Mouse (Mus musculus): ENCODE measurements around the gene 2310034G01Rik.

Gene 2310034G01Rik

DNA sequence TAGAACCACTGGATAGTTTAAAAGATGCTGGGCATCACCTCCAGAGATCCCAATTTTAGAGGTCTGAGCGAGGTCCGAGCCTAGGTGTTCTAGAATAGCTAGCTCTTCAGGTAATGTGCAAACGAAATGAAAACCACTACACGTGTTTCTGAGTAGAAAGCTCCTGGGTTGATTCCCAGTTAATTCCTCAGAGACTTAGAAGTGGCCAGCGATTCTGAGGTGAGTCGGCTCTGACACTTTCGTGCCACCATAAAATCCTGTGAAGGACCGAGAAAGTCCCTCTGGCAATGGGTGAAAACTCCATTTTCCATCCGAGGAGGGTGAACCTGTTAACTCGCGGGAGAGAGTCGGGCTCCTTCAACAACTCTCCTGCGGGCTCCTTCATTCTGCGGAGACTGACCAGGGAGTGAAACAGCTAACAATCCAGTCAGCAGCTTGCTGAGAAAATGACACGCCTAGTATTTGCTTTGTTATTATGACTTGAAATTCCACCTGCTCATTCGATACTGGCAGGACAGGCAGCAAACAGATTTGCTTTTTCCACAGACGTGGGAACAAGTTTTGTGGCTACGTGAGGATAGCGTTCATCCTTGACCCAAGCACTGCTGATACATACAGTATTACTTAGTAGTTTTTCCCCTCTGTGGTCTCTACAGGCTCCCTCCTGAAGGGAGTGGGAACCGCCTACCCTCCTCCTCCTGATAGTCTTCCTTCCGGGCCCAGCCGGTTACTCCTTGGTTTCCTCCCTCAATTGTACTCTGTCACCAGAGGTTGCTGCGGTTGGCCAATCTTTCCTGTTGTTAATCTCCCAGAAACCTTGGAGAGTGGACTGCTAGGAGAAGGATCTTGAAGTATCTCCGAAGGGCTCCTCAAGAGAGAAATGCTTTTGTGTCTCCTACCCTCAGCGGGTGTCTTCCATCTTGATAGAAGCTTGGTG, 7.5 kb upstream of the 2310034G01Rik start:
- DNase-seq = peak; percentile 35

DNA sequence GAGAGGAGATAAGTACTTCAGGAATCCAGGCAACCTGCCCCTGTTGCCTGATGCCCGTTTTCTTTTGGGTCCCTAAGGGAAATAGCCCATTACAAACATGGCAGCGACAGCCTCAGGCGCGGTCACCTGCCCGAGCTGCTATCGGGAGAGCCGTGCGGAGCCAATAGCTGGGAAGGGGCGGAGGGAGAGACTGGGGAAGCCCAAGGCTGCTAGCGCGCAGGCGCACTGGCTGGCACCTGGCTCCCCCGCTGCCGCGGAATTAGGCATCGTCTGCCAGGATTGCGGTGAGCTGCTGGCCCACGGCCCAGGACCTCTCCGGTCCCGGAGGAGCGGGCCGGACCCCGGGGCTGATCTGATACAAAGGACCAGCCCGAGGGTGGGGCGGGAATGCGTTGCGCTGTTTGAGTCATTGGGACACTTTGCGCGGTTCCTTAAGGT, 6.6 kb upstream of the 2310034G01Rik start:
- DNase-seq = peak; percentile 87

DNA sequence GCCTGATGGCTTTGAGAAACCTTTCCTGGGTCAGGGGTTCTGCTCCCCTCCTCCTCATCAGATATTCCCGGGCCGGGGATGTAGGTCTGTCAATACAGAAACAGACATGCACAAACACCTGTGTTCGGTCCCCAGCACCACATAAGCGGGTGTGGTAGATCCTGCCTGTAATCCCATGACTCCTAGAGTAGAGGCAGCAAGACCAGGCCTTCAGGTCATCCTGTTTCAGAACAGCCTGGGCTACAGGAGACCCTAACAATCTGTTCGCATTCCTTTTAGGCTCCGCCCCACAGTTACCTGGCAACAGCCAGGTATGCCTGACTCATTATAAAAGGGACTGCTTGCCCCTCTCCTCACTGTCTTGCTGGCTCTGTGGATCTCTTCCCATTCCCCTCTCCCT, 552 bp downstream of the 2310034G01Rik start:
- DNase-seq = no peak

DNA sequence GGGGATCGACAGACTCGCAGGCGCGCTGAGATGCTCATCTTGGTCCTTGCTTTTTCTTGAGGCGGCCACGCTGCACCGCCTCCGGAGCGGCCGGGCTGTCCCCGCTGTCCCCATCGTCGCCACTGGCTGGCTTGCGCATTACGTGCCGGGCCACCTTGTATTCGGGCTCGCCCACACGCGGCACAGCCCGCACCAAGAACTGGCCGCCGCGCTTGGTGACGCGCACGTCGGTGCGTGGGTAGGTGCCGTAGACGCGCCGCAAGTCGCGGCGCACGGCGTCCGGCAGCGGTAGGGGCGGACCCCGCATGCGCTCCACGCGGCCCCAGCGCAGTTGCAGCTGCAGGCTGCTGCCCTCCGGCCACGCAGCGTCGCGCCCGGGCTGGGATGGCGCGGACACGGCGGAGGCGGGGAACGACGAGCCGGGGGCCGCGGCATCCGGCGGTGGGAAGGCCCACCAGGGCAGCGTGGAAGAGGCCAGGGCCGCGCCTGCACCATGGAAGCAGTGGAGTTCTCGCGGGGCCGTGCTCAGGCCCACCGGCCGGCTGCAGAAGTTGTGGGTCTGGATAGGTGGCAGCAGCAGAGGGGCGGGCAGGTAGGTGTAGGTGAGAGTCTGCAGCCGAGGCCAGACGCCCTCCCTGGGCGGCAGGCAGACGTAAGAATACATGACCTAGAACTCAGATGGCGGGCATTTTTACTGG, 1.2 kb downstream of the 2310034G01Rik start:
- no peak for DNase-seq

DNA sequence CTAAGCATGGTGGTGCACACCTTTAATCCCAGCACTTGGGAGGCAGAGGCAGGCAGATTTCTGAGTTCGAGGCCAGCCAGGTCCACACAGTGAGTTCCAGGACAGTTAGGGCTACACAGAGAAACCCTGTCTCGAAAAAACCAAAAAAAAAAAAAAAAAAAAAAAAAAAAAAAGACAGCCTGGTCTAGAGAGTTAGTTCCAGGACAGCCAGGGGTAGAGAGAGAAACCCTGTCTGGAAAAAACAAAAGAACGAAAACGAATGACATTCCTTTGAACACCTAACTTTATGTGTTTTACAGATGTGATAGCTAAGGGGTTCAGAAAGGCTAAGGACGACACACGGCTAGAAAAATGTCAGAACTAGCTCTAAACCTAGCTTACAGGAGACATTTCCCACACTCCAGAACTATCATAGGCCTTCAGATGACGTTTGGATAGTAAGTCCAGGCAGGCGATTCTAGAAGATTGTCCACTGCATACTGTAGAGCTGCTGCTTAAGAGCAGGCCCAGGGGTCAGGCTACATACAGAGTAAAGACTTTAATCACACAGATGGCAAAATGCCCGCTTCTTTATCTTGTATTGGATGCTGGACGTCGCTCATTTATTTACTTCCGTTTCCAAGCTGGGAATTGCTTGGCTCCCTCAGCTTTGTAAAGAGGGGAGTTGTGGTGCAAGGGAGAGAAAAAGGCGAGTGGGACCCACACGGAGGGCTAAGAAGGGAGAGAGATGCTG, 2.0 kb downstream of the 2310034G01Rik start:
- no peak for DNase-seq

DNA sequence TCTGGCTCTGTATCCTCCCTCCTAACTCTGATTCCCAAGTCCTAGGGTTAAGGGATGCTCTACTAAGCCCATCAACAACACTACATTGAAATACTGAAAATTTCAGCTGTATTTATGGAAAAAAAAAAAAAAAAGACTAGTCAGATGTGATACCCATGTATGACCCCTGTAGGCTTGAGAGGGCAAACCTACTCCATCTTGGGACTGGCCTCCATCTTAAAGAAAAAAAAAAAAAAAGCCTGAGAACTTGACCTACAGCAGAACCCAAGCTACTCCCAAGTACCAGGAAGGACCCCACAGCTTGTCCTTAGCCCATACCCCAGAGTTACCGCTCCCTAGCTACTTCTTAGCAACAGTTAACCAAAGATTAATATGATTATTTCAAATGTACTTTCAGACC, 3.0 kb downstream of the 2310034G01Rik start:
- DNase-seq = no peak

GRCm38 (mm10) chr19:46344710-46345419, 5.2 kb downstream of the 2310034G01Rik start:
- no peak for DNase-seq

- DNase-seq = no peak
Observed at GRCm38 (mm10) chr19:46339287-46339971, 10.7 kb downstream of the 2310034G01Rik start.

DNA sequence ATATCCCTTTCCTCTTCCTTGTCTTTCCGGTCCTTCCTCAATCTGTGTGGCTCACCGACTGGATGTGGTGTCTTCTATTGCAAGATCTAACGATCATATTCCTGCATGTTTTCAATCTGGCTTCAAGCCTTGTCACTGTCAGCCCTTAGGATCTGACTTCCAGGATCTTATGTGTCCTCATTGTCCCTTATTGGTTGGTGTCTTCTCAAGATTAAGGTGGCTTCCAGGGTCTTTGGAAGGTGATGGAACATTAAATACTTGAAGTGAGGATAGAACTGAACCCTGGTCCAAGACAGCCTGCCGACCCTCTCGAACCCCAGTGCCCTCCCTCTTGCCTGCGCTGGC, 11.2 kb downstream of the 2310034G01Rik start:
- no peak for DNase-seq

DNA sequence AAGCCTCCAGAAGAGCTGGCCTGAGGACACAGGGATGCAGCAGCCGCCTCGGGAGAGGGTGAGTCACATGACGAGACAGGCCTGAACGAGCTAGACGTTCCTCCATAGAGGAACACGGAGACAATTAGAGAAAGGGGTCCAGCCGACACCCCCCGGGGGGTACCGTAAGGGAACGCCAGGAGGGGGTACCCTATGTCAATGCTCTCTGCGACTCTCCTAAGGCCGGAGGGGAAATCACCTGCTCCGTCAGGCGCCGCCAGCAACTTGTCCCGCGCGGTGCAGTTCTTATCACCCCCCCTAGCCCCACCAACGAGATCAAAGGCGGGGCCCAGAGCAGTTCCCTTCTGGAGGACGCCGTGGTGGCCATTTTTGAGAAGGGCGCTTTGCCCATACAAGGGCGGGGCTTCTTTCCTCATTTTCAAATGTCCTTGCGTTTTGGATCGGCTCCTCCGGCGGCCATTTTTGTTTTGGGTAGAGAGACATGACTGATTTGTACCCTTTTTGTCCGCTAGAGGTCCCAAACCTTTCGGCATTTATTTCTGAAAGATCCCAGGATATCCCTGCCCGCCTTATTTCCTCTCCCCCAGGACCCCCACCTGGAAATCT, 11.7 kb downstream of the 2310034G01Rik start, which contains the start of gene Cuedc2:
TSS of gene Cuedc2 (minus strand) at position 372 of the 606 bp plus-strand sequence.
- peak; percentile 98 for DNase-seq

GRCm38 (mm10) chr19:46337719-46338330, 12.3 kb downstream of the 2310034G01Rik start:
- no peak for DNase-seq

DNA sequence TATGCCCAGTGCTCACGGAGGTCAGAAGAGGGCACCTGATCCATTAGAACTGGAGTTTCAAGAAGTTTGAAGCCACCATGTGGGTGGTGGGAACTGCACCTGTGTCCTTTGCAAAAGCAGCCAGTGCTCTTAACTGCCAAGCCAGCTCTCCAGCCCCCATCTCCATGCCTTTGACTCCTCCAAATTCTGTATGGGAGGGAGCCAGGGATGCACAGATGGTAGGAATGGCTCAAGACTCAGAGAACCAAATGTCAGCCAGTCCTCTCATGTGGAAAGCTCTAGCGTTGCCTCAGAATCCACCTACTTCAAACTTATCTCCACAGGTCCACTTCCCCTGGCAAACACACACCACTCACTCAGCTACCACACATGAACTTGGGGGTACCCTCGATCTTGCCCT, 16.2 kb downstream of the 2310034G01Rik start:
- DNase-seq = no peak

DNA sequence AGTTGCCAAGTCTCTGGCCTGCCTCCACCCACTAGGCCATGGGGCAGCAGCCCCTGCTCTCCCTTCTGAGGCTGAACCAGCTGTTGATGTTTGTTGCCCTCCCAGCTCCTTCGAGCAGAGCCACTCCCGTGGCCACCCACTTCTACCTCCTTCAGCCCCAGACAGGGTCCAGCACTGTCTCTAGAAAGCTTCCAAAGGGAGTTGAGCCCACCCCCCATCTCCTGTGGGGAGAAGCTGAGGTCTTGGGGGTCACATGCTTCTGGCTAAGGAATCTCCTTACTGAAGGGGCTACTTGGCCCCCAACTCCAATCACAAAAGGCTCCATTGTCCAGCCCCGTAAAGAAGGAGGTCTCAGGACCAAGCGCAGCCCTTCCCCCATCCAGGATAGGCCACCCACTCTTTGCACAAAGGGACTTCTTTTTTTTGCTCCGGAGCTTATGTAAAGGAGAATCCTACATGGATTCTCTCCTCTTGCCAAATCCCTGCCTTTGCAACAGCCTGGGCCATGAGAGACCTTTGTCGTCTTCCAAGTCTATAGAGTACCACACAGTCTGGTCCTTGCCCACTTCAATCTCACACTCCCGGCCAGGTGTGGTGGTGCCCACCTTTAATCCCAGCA, 17.3 kb downstream of the 2310034G01Rik start:
- no peak for DNase-seq

GRCm38 (mm10) chr19:46331936-46332335, 18.2 kb downstream of the 2310034G01Rik start:
- DNase-seq = no peak

- DNase-seq = no peak
Observed at GRCm38 (mm10) chr19:46331326-46331725, 18.8 kb downstream of the 2310034G01Rik start.

GRCm38 (mm10) chr19:46330696-46331095, 19.4 kb downstream of the 2310034G01Rik start:
- DNase-seq = no peak

- peak; percentile 54 for DNase-seq
Observed at GRCm38 (mm10) chr19:46329951-46330350, 20.2 kb downstream of the 2310034G01Rik start.

DNA sequence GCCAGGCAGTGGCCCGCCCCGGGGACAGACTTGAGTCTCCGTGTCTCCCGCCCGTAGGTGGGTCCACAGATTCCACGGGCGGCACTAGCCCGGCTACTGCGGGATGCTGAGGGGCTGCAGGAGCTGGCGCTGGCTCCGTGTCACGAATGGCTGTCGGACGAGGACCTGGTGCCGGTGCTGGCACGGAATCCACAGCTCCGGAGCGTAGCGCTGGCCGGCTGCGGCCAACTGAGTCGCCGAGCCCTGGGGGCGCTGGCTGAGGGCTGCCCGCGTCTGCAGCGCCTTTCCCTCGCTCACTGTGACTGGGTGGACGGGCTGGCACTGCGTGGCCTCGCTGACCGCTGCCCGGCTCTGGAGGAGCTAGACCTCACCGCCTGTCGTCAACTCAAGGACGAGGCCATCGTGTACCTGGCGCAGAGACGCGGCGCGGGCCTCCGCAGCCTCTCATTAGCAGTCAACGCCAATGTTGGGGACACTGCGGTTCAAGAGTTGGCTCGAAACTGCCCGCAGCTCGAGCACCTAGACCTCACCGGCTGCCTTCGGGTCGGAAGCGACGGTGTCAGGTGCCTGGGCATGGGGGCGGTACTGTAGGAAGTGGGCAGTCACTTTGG, 21.0 kb downstream of the 2310034G01Rik start:
- peak; percentile 29 for DNase-seq

DNA sequence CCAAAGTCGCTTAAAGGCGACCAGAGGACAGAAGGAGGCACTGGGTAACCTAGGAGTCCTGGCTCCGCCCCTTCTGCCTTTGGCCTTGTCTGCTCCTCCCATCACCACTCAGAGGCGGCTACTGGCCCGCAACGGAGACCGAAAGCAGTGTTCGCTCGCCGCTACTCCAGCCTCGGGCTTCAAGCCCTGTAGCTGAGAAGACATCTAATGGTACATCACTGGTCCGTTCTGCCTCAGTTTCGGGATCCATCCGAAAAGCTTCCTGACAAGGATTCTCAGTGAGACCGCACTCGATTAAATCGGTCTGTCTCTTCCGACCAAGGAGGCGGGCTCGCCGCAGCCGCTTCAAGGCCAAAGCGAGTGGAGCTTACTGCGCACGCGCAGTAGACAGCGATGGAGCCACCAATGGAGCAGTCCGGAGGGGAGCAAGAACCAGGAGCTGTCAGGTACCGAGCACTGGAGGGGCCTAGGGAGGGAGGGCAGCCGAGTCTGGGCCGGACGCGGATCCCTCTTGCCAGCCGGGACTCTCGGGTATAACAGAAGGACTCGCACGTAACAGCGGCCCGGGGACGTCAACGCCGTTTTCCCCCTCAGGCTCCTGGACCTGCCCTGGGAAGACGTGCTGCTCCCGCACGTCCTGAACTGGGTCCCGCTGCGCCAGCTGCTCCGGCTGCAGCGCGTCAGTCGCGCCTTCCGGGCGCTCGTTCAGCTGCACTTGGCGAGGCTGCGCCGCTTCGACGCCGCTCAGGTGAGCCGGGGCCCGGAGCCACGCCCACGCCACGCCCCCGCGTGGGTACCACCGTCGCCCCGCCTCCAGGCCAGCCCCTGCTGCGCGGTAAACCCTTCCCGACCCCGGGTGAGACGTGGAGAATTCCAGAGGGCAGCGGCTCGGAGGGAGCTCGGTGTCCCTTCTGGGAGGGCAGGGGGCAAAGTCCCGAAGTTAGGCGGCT, 21.7 kb downstream of the 2310034G01Rik start, which contains the start of gene Fbxl15:
TSS of gene Fbxl15 (plus strand) at position 104 of the 950 bp plus-strand sequence.
- peak; percentile 88 for DNase-seq

All from thymus, postnatal 25 days (tissue).